Mouse (Mus musculus): ENCODE measurements around the gene Actn4.

- no peak for TF ChIP-seq POLR2A (IDR thresholded peaks at IDR 0.05; ENCODE audit: extremely low read depth, insufficient read depth, low read length)
- no peak for TF ChIP-seq CTCF (IDR thresholded peaks at IDR 0.05; ENCODE audit: low read depth, low read length)
Observed at GRCm38 (mm10) chr7:28965346-28965840, 3.3 kb upstream of the Actn4 start.

Data from liver, adult 2 months (tissue).